Mouse (Mus musculus) liver, adult 2 months (tissue): ENCODE results near the gene Id3.

Experiments used
- CTCF ChIP-seq: fragments of 200-500 bp; IDR thresholded peaks from 2 replicates; pipeline ENCODE4 v1.5.1; 2011; ENCODE audit warnings: low read depth, low read length, control low read depth
- POLR2A ChIP-seq: fragments of 200-500 bp; IDR thresholded peaks from 2 replicates; pipeline ENCODE4 v1.6.1; 2011; ENCODE audit warnings: low read length, control low read depth; ENCODE audit not compliant: insufficient read depth; ENCODE audit errors: extremely low read depth

DNA sequence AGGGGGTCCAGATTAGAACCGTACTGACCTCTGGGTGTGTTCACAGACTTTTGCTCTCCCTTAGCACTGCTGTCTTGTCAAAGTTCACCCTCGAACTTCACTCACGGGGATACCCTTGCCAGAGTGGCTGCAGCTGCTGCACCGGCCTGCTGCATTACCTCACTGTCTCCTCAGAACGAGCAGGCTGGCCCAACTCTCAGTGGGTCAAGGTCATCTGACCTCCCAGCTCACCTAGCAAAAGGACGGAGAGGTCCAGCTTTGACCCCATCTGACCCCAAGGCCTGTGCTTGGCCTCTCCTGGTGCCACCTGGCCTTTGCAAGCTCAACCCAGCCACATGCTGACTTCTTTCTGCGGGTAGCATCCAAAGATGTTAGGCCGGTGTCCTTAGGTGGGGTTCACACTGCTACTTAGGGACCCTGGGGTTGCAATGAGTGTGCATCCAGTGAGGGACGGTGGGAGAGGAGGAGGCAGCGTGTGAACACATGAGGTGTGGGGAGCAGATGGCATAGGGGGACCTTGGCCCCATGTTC, 32.8 kb downstream of the Id3 start:
- TF ChIP-seq CTCF (no peak), POLR2A (no peak)
